Mouse (Mus musculus): ENCODE measurements around the gene Ehbp1. TPM values are rescaled to one million over a fixed set of nuclear protein-coding genes. Genes with fewer than 3 reads are reported as not detected.

The Ehbp1 gene
- polyA plus RNA-seq, 1 experiment: 3.5 TPM

- Histone ChIP-seq H3K4me3 (replicated peaks; ENCODE audit: extremely low read depth, low read depth, low read length) (no peak overlapping the region), H3K4me1 (ENCODE audit: control insufficient read depth, insufficient read depth, low read length) (peaks cover 3% of the 10 kb centered on the region; the same call in 1 of the 2 replicates)
- no peak for TF ChIP-seq CTCF (IDR thresholded peaks at IDR 0.05; ENCODE audit: insufficient read depth, low read length)
- TF ChIP-seq POLR2A (IDR thresholded peaks at IDR 0.05; ENCODE audit: borderline replicate concordance, extremely low read depth, low read depth, low read length): no peak
- DNase-seq: peak; percentile 12
- 5% methylated on average over 13 of the region's 13 CpGs for WGBS
Observed at GRCm38 (mm10) chr11:21996325-21996647, 345.8 kb downstream of the Ehbp1 start.

- DNase-seq: peak; percentile 12
- Histone ChIP-seq H3K4me3 (replicated peaks; ENCODE audit: extremely low read depth, low read depth, low read length) (no peak overlapping the region), H3K4me1 (ENCODE audit: control insufficient read depth, insufficient read depth, low read length) (no peaks in the 10 kb centered on the region)
- 7% methylated on average over 27 of the region's 27 CpGs for WGBS
- TF ChIP-seq POLR2A (IDR thresholded peaks at IDR 0.05; ENCODE audit: borderline replicate concordance, extremely low read depth, low read depth, low read length): no peak
- TF ChIP-seq CTCF (IDR thresholded peaks at IDR 0.05; ENCODE audit: insufficient read depth, low read length): no peak
Observed at GRCm38 (mm10) chr11:21995534-21996324, 346.4 kb downstream of the Ehbp1 start.

- no peak overlapping the region for H3K4me3 ChIP-seq (replicated peaks; ENCODE audit: extremely low read depth, low read depth, low read length)
- TF ChIP-seq CTCF (IDR thresholded peaks at IDR 0.05; ENCODE audit: insufficient read depth, low read length) (no peak), POLR2A (IDR thresholded peaks at IDR 0.05; ENCODE audit: borderline replicate concordance, extremely low read depth, low read depth, low read length) (no peak)
- WGBS: 9% methylated on average over 34 of the region's 34 CpGs
- no peaks in the 10 kb centered on the region for H3K4me1 ChIP-seq (ENCODE audit: control insufficient read depth, insufficient read depth, low read length)
- peak; percentile 14 for DNase-seq
Observed at GRCm38 (mm10) chr11:21994377-21995370, 347.4 kb downstream of the Ehbp1 start.

- peak; percentile 59 for DNase-seq
- WGBS: 3% methylated on average over 44 of the region's 47 CpGs
- Histone ChIP-seq H3K4me3 (replicated peaks; ENCODE audit: extremely low read depth, low read depth, low read length) (no peak overlapping the region), H3K4me1 (ENCODE audit: control insufficient read depth, insufficient read depth, low read length) (no peaks in the 10 kb centered on the region)
- TF ChIP-seq POLR2A (IDR thresholded peaks at IDR 0.05; ENCODE audit: borderline replicate concordance, extremely low read depth, low read depth, low read length): no peak
- TF ChIP-seq CTCF (IDR thresholded peaks at IDR 0.05; ENCODE audit: insufficient read depth, low read length): no peak
Observed at GRCm38 (mm10) chr11:21993597-21994376, 348.3 kb downstream of the Ehbp1 start.

- Histone ChIP-seq H3K4me3 (replicated peaks; ENCODE audit: extremely low read depth, low read depth, low read length) (no peak overlapping the region), H3K4me1 (ENCODE audit: control insufficient read depth, insufficient read depth, low read length) (no peaks in the 10 kb centered on the region)
- 4% methylated on average over 96 of the region's 96 CpGs for whole genome bisulfite sequencing
- TF ChIP-seq POLR2A (IDR thresholded peaks at IDR 0.05; ENCODE audit: borderline replicate concordance, extremely low read depth, low read depth, low read length) (no peak), CTCF (IDR thresholded peaks at IDR 0.05; ENCODE audit: insufficient read depth, low read length) (no peak)
- peak; percentile 13 for DNase-seq
Observed at GRCm38 (mm10) chr11:21992761-21993596, 349.1 kb downstream of the Ehbp1 start.

GRCm38 (mm10) chr11:21988398-21988946 is 353.6 kb downstream of the Ehbp1 start:
- no peak for TF ChIP-seq POLR2A (IDR thresholded peaks at IDR 0.05; ENCODE audit: borderline replicate concordance, extremely low read depth, low read depth, low read length)
- no peak for TF ChIP-seq CTCF (IDR thresholded peaks at IDR 0.05; ENCODE audit: insufficient read depth, low read length)
- no peak overlapping the region for H3K4me3 ChIP-seq (replicated peaks; ENCODE audit: extremely low read depth, low read depth, low read length)
- no peaks in the 10 kb centered on the region for H3K4me1 ChIP-seq (ENCODE audit: control insufficient read depth, insufficient read depth, low read length)
- WGBS: 76% methylated on average over 1 of the region's 1 CpGs
- no peak for DNase-seq

GRCm38 (mm10) chr11:21985118-21985517 is 357.0 kb downstream of the Ehbp1 start:
- WGBS: 68% methylated on average over 1 of the region's 1 CpGs
- Histone ChIP-seq H3K4me1 (ENCODE audit: control insufficient read depth, insufficient read depth, low read length) (no peaks in the 10 kb centered on the region), H3K4me3 (replicated peaks; ENCODE audit: extremely low read depth, low read depth, low read length) (no peak overlapping the region)
- TF ChIP-seq POLR2A (IDR thresholded peaks at IDR 0.05; ENCODE audit: borderline replicate concordance, extremely low read depth, low read depth, low read length): no peak
- no peak for TF ChIP-seq CTCF (IDR thresholded peaks at IDR 0.05; ENCODE audit: insufficient read depth, low read length)
- DNase-seq: no peak

GRCm38 (mm10) chr11:21974005-21974531 is 368.0 kb downstream of the Ehbp1 start:
- WGBS: 68% methylated on average over 5 of the region's 5 CpGs
- DNase-seq: no peak
- Histone ChIP-seq H3K4me3 (replicated peaks; ENCODE audit: extremely low read depth, low read depth, low read length) (no peak overlapping the region), H3K4me1 (ENCODE audit: control insufficient read depth, insufficient read depth, low read length) (no peaks in the 10 kb centered on the region)
- TF ChIP-seq POLR2A (IDR thresholded peaks at IDR 0.05; ENCODE audit: borderline replicate concordance, extremely low read depth, low read depth, low read length) (no peak), CTCF (IDR thresholded peaks at IDR 0.05; ENCODE audit: insufficient read depth, low read length) (peak; percentile 33; the same call in 1 of the 2 replicates)
